Mouse (Mus musculus): Measurements from ENCODE around the gene Sugct.

DNA sequence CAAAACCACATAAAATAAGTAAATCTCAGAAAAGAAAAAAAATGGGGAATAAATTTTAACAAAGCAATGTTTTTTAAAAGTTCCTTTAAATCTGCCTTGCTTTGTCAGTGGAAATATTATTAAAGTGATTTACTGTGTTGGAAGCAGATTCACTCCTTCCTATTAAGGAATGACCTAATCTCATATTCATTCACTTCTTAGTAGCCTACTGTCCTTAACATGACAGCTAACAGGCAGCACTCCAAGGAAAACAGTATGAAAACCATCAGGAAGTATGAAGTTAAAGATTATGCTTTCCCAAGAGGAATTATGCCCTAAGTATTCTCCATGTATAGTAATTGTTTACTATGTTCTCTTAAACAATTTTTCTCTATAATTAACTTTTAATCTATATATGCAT, 4.7 kb downstream of the Sugct start:
- TF ChIP-seq CTCF (IDR thresholded peaks at IDR 0.05; ENCODE audit: borderline replicate concordance, insufficient read depth, low read depth, low read length), result no peak
- TF ChIP-seq POLR2A (IDR thresholded peaks at IDR 0.05; ENCODE audit: borderline replicate concordance, insufficient read depth, low read length), result no peak
